Mouse (Mus musculus): ENCODE results near the gene Ndufs6. TPM values are rescaled to one million over a fixed set of nuclear protein-coding genes. Genes with fewer than 3 reads are reported as not detected.
A peak's percentile ranks its signal among the peaks of the same experiment; 100 is the strongest.

Ndufs6 gene
- polyA plus RNA-seq, 1 experiment from 2014 or later = 392 TPM

DNA sequence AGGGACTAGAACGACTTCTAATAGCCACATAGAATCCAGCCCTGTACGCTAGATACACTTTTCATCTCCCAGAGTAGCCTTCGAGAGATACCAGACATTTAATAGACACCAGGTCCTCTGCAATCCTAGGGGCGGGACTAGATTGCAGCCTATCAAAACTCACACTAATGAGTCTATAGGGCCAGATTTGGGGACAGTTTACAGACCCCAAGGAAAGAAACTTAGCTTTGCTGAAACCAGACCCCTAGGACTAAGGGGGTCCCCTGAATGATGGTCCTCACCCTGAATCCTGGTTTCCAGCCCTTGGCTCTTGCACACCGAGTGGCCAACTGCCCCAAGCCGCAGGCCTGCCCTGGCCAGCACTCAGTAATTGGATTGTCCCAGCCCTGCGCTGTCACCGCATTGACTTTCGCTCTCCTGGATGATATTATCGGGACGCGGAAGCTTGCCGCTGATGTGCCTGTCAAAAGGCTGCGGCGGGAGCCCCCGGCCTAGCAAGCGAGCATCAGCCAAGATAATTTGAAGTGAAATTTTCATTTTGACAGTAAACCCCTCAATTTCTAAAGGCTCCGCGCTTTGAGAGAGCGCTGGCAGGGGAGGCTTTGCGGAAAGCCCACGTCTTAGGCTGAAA lies 57.8 kb downstream of the Ndufs6 start:
- H3K9ac ChIP-seq (ENCODE audit: low read depth, low read length) = no peak overlapping the region
- peaks cover 20% of the 10 kb centered on the region for H3K4me1 ChIP-seq (ENCODE audit: control insufficient read depth, insufficient read depth, low read length)
- WGBS = 3% methylated on average over 22 of the region's 22 CpGs
- peak overlapping the region; percentile 70 for H3K4me2 ChIP-seq (ENCODE audit: low read length)
- peak overlapping the region; percentile 5; the same call in 1 of the 2 replicates for H3K4me3 ChIP-seq (ENCODE audit: low read depth, low read length)
- no peaks in the 10 kb centered on the region for H3K9me3 ChIP-seq (replicated peaks; ENCODE audit: control insufficient read depth, low read length, poor library complexity, severe bottlenecking)
- no peak for ATAC-seq
- H3K27me3 ChIP-seq (ENCODE audit: control insufficient read depth, insufficient read depth, low read depth, low read length) = peaks cover 71% of the 10 kb centered on the region
- H3K27ac ChIP-seq (ENCODE audit: low read length) = no peak overlapping the region
- H3K36me3 ChIP-seq (ENCODE audit: control insufficient read depth, insufficient read depth, low read length) = no peaks in the 10 kb centered on the region

DNA sequence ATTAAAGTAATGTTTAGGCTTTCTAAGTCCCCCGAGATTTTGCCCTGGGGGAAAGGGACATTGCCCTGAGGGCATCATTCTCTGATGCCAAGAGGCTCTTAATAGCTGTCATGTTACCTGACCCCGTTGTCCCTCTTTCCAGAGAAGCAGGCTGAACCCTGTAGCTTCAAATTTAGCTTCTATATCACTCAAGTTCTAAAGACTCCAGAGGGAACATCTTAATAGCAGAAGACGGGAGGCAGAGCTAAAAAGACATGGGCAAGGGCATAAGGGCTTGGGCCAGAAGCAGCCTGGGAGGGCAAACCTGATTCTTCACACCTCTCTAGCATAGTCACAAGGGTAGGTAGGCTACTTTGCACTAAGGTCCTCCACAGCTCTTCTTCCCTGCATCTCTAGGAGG lies 58.5 kb downstream of the Ndufs6 start:
- Histone ChIP-seq H3K9me3 (replicated peaks; ENCODE audit: control insufficient read depth, low read length, poor library complexity, severe bottlenecking) (no peaks in the 10 kb centered on the region), H3K27me3 (ENCODE audit: control insufficient read depth, insufficient read depth, low read depth, low read length) (peaks cover 78% of the 10 kb centered on the region), H3K36me3 (ENCODE audit: control insufficient read depth, insufficient read depth, low read length) (no peaks in the 10 kb centered on the region), H3K27ac (ENCODE audit: low read length) (no peak overlapping the region), H3K9ac (ENCODE audit: low read depth, low read length) (no peak overlapping the region), H3K4me2 (ENCODE audit: low read length) (no peak overlapping the region), H3K4me1 (ENCODE audit: control insufficient read depth, insufficient read depth, low read length) (peaks cover 22% of the 10 kb centered on the region), H3K4me3 (ENCODE audit: low read depth, low read length) (no peak overlapping the region)
- WGBS = 16% methylated on average over 3 of the region's 3 CpGs
- ATAC-seq = no peak

Other genes with a start within 250 kb of the Ndufs6 start
- gene Irx4, start 68.1 kb downstream of the Ndufs6 start, polyA plus RNA-seq (2015; fragmentation: Nextera tagmentation; extraction: Ambion mirVana) = 0.87 and 1.4 TPM in 2 replicates
- 73.0 and 79.7 TPM in 2 replicates for gene Mrpl36, start within 50 bp of the Ndufs6 start, polyA plus RNA-seq (2015; fragmentation: Nextera tagmentation; extraction: Ambion mirVana)
- 75.7 and 78.3 TPM in 2 replicates for gene Lpcat1, start 138.7 kb upstream of the Ndufs6 start, polyA plus RNA-seq (2015; fragmentation: Nextera tagmentation; extraction: Ambion mirVana)
- gene Slc6a3, start 208.2 kb upstream of the Ndufs6 start, polyA plus RNA-seq (2015; fragmentation: Nextera tagmentation; extraction: Ambion mirVana) = 5.5 and 10.5 TPM in 2 replicates